Mouse (Mus musculus) T-cell, adult 66 days (primary cell): ENCODE measurements around the gene Calcoco2. TPM values are rescaled to one million over a fixed set of nuclear protein-coding genes. Genes with fewer than 3 reads are reported as not detected.

Source experiments
- total RNA-seq, 2 experiments: library from RNA; stranded (reverse); gene quantifications; 3 replicates in 1 of 2; 4 replicates in 1 of 2; pipeline ENCODE4 v1.2.4; 2023

The Calcoco2 gene
- total RNA-seq, result not detected

GRCm38 (mm10) chr11:96111751-96112150 lies at the start of gene Calcoco2:
Gene Calcoco2, minus strand, starts transcription at chr11:96111964.

GRCm38 (mm10) chr11:96133239-96133865 lies 21.6 kb upstream of the Calcoco2 start, which contains the start of gene Ttll6:
Gene Ttll6, plus strand, starts transcription at chr11:96133786.

GRCm38 (mm10) chr11:96075509-96076220 lies 36.1 kb downstream of the Calcoco2 start, which contains the start of gene Atp5g1:
Gene Atp5g1, minus strand, starts transcription at chr11:96075670.

GRCm38 (mm10) chr11:96065215-96065911 lies 46.4 kb downstream of the Calcoco2 start, which contains the start of gene Ube2z:
Gene Ube2z, minus strand, starts transcription at chr11:96065388.

Other genes with a start within 250 kb of the Calcoco2 start
- not detected for gene B4galnt2, start 197.1 kb downstream of the Calcoco2 start, total RNA-seq
- not detected for gene Igf2bp1, start 106.0 kb downstream of the Calcoco2 start, total RNA-seq
- not detected for gene Gip, start 87.4 kb downstream of the Calcoco2 start, total RNA-seq
- 10 to 100 TPM; 58.1 to 61.5 TPM for gene Snf8, start 77.1 kb downstream of the Calcoco2 start, total RNA-seq
- 10 to 100 TPM; 47.1 to 51.4 TPM for gene Ube2z, start 46.6 kb downstream of the Calcoco2 start, total RNA-seq
- 100 to 1,000 TPM; 128 to 133 TPM for gene Atp5g1, start 36.3 kb downstream of the Calcoco2 start, total RNA-seq
- gene Ttll6, start 21.8 kb upstream of the Calcoco2 start, total RNA-seq, result not detected
- gene Hoxb13, start 82.4 kb upstream of the Calcoco2 start, total RNA-seq, result not detected
- gene Hoxb9, start 159.5 kb upstream of the Calcoco2 start, total RNA-seq, result not detected
- not detected for gene Hoxb8, start 169.9 kb upstream of the Calcoco2 start, total RNA-seq
- gene Hoxb7, start 174.7 kb upstream of the Calcoco2 start, total RNA-seq, result not detected
- gene Hoxb6, start 180.5 kb upstream of the Calcoco2 start, total RNA-seq, result not detected
- gene Hoxb5, start 191.4 kb upstream of the Calcoco2 start, total RNA-seq, result not detected
- under 1 TPM; 0.90 to 0.95 TPM for gene Hoxb4, start 206.3 kb upstream of the Calcoco2 start, total RNA-seq
- gene Hoxb3, start 211.4 kb upstream of the Calcoco2 start, total RNA-seq, result not detected
- gene Hoxb2, start 238.6 kb upstream of the Calcoco2 start, total RNA-seq, result not detected